Mouse (Mus musculus): Measurements from ENCODE around the gene Olfr1303. TPM values are rescaled to one million over a fixed set of nuclear protein-coding genes. Genes with fewer than 3 reads are reported as not detected.

Gene Olfr1303
- polyA plus RNA-seq (2012; rRNA removed), result not detected in 2 replicates

GRCm38 (mm10) chr2:111820240-111820639 lies at the start of gene Olfr1303:
Olfr1303 (minus strand) TSS chr2:111820340.

DNA sequence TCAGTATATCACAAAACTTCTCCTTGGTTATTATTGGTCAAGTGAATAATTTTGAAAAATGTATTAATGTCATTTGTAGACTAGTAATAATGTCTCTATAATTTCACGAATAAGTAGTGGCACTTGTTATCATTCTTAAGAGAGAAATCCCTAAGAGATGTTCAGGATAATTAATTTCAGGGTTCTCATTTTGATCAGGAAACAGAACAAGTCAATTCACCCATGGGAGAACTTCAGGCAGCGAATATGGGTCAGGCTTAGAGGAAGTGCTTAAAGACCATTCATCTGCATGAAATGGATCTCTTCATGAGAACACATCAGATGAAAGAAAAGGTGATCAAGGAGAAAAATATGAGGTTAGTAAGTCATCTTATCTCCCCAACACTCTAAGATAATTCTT lies 43.0 kb downstream of the Olfr1303 start, which contains the start of gene Olfr1302:
Gene Olfr1302 (plus strand): TSS at position 301 of the 400 bp plus-strand sequence.

Other genes with a start within 250 kb of the Olfr1303 start
- gene Olfr1297, start 193.8 kb downstream of the Olfr1303 start, polyA plus RNA-seq (2012; rRNA removed), result not detected in 2 replicates
- not detected in 2 replicates for gene Olfr1298, start 171.1 kb downstream of the Olfr1303 start, polyA plus RNA-seq (2012; rRNA removed)
- gene Olfr1299, start 158.9 kb downstream of the Olfr1303 start, polyA plus RNA-seq (2012; rRNA removed), result not detected in 2 replicates
- not detected in 2 replicates for gene Olfr1301, start 69.3 kb downstream of the Olfr1303 start, polyA plus RNA-seq (2012; rRNA removed)
- not detected in 2 replicates for gene Olfr1302, start 42.9 kb downstream of the Olfr1303 start, polyA plus RNA-seq (2012; rRNA removed)
- not detected in 2 replicates for gene Olfr1305, start 56.8 kb upstream of the Olfr1303 start, polyA plus RNA-seq (2012; rRNA removed)
- gene Olfr1306, start 95.9 kb upstream of the Olfr1303 start, polyA plus RNA-seq (2012; rRNA removed), result not detected in 2 replicates
- gene Olfr1307, start 129.1 kb upstream of the Olfr1303 start, polyA plus RNA-seq (2012; rRNA removed), result under 0.01 TPM in 1 of 2 replicates, not detected in the other
- not detected in 2 replicates for gene Olfr1308, start 144.6 kb upstream of the Olfr1303 start, polyA plus RNA-seq (2012; rRNA removed)
- not detected in 2 replicates for gene Olfr1309, start 169.9 kb upstream of the Olfr1303 start, polyA plus RNA-seq (2012; rRNA removed)
- not detected in 2 replicates for gene Olfr1310, start 192.4 kb upstream of the Olfr1303 start, polyA plus RNA-seq (2012; rRNA removed)
- not detected in 2 replicates for gene Olfr1311, start 204.1 kb upstream of the Olfr1303 start, polyA plus RNA-seq (2012; rRNA removed)
- gene Olfr1312, start 229.9 kb upstream of the Olfr1303 start, polyA plus RNA-seq (2012; rRNA removed), result not detected in 2 replicates